Mouse (Mus musculus) gastrocnemius, postnatal 4 days (tissue): Measurements from ENCODE around the gene Pacs1. TPM values are rescaled to one million over a fixed set of nuclear protein-coding genes. Genes with fewer than 3 reads are reported as not detected.

Experiments
- microRNA-seq: library from miRNA; unstranded; fragments of <30 nt; microRNA quantifications from one replicate; pipeline ENCODE4 v1.2.0, GENCODE M21; 2021
- total RNA-seq, 2 experiments: library from RNA; stranded (reverse); gene quantifications; 2 replicates each; pipeline ENCODE4 v1.2.3; 2021

The Pacs1 gene
- total RNA-seq, 2 experiments from 2014 or later: 19.0 to 20.4 TPM

Small RNA genes lying within 50 kb of the gene (microRNA-seq; reads per million reads assigned to microRNA genes)
- not detected for gene Gm27468

Other genes with a start within 250 kb of the Pacs1 start
- 1 to 10 TPM; 8.7 to 9.2 TPM for gene Slc29a2, start 249.3 kb downstream of the Pacs1 start, total RNA-seq
- 10 to 100 TPM; 28.5 to 31.4 TPM for gene B4gat1, start 234.3 kb downstream of the Pacs1 start, total RNA-seq
- under 1 TPM in 1 of 2 experiments, not detected in 1; 0.29 TPM for gene AC124502.3, start 234.2 kb downstream of the Pacs1 start, total RNA-seq
- gene Brms1, start 231.8 kb downstream of the Pacs1 start, total RNA-seq: 10 to 100 TPM; 18.3 to 19.6 TPM
- gene Rin1, start 222.6 kb downstream of the Pacs1 start, total RNA-seq: 1 to 10 TPM; 3.4 to 3.5 TPM
- 100 to 1,000 TPM; 108 to 113 TPM for gene Cd248, start 205.0 kb downstream of the Pacs1 start, total RNA-seq
- under 1 TPM; 0.29 to 0.34 TPM for gene Tmem151a, start 187.6 kb downstream of the Pacs1 start, total RNA-seq
- gene Yif1a, start 184.6 kb downstream of the Pacs1 start, total RNA-seq: 10 to 100 TPM; 57.9 to 59.6 TPM
- 1 to 10 TPM; 1.3 to 1.9 TPM for gene Cnih2, start 174.6 kb downstream of the Pacs1 start, total RNA-seq
- 100 to 1,000 TPM; 136 to 144 TPM for gene Rab1b, start 166.0 kb downstream of the Pacs1 start, total RNA-seq
- 10 to 100 TPM; 22.8 to 24.0 TPM for gene Klc2, start 154.6 kb downstream of the Pacs1 start, total RNA-seq
- gene Sf3b2, start 22.3 kb upstream of the Pacs1 start, total RNA-seq: 100 to 1,000 TPM; 114 to 120 TPM
- under 1 TPM; 0.18 to 0.22 TPM for gene Gal3st3, start 25.2 kb upstream of the Pacs1 start, total RNA-seq
- not detected for gene Catsper1, start 62.6 kb upstream of the Pacs1 start, total RNA-seq
- gene Cst6, start 76.5 kb upstream of the Pacs1 start, total RNA-seq: 1 to 10 TPM; 1.3 to 1.7 TPM
- 10 to 100 TPM; 23.7 to 23.8 TPM for gene Eif1ad, start 93.6 kb upstream of the Pacs1 start, total RNA-seq
- 100 to 1,000 TPM; 131 to 137 TPM for gene Banf1, start 94.0 kb upstream of the Pacs1 start, total RNA-seq
- 10 to 100 TPM; 53.3 to 56.8 TPM for gene Sart1, start 115.6 kb upstream of the Pacs1 start, total RNA-seq
- gene Tsga10ip, start 129.4 kb upstream of the Pacs1 start, total RNA-seq: not detected
- 100 to 1,000 TPM; 344 to 358 TPM for gene Drap1, start 151.9 kb upstream of the Pacs1 start, total RNA-seq
- gene AI837181, start 152.0 kb upstream of the Pacs1 start, total RNA-seq: 10 to 100 TPM; 52.0 to 55.7 TPM
- gene Fosl1, start 174.4 kb upstream of the Pacs1 start, total RNA-seq: not detected
- 1 to 10 TPM; 8.0 to 8.4 TPM for gene Ccdc85b, start 184.8 kb upstream of the Pacs1 start, total RNA-seq
- gene Fibp, start 187.5 kb upstream of the Pacs1 start, total RNA-seq: 10 to 100 TPM; 62.3 to 71.1 TPM
- gene Ctsw, start 195.4 kb upstream of the Pacs1 start, total RNA-seq: under 1 TPM in 1 of 2 experiments, not detected in 1; 0.16 TPM
- 10 to 100 TPM; 57.2 to 68.1 TPM for gene Efemp2, start 200.8 kb upstream of the Pacs1 start, total RNA-seq
- gene Mus81, start 215.3 kb upstream of the Pacs1 start, total RNA-seq: 10 to 100 TPM; 28.9 to 30.9 TPM
- gene Cfl1, start 217.3 kb upstream of the Pacs1 start, total RNA-seq: 100 to 1,000 TPM; 557 to 593 TPM
- 1 to 10 TPM; 1.3 to 1.8 TPM for gene 1700020D05Rik, start 230.7 kb upstream of the Pacs1 start, total RNA-seq
- 1 to 10 TPM; 8.4 to 9.3 TPM for gene Snx32, start 237.4 kb upstream of the Pacs1 start, total RNA-seq